Mouse (Mus musculus) adrenal gland, postnatal 14 days (tissue): ENCODE measurements around the gene Gm21962. TPM values are rescaled to one million over a fixed set of nuclear protein-coding genes. Genes with fewer than 3 reads are reported as not detected.

ENCODE experiments used
- DNase-seq: peaks from one replicate; pipeline ENCODE4 v3.0.0; 2021; ENCODE audit warnings: mixed read lengths
- microRNA-seq, 2 experiments: library from miRNA; unstranded; fragments of <30 nt; microRNA quantifications; one replicate each; pipeline ENCODE4 v1.2.0; 2021
- total RNA-seq: library from RNA; stranded (reverse); gene quantifications from 2 replicates; pipeline ENCODE4 v1.2.3, GENCODE M21; 2021

Gene Gm21962
- total RNA-seq, 1 experiment from 2014 or later = not detected

GRCm38 (mm10) chr3:137716573-137717157 lies 45.3 kb downstream of the Gm21962 start:
- DNase-seq = no peak

Small RNAs within 50 kb of the gene (microRNA-seq; reads per million reads assigned to microRNA genes)
- gene Gm22468 = 0 reads per million in 2 experiments

Other genes starting within 250 kb of the Gm21962 start
- 0.33 and 0.34 TPM in 2 replicates for gene Ddit4l, start 49.9 kb upstream of the Gm21962 start, total RNA-seq
- 228 and 256 TPM in 2 replicates for gene H2afz, start 193.0 kb downstream of the Gm21962 start, total RNA-seq
- 17.8 and 19.5 TPM in 2 replicates for gene Dnajb14, start 196.2 kb downstream of the Gm21962 start, total RNA-seq
- gene Lamtor3, start 247.0 kb downstream of the Gm21962 start, total RNA-seq = 64.2 and 75.9 TPM in 2 replicates